Mouse (Mus musculus): ENCODE data around the gene Myo16. TPM values are rescaled to one million over a fixed set of nuclear protein-coding genes. Genes with fewer than 3 reads are reported as not detected.

The Myo16 gene
- total RNA-seq, 1 experiment from 2014 or later = not detected

DNA sequence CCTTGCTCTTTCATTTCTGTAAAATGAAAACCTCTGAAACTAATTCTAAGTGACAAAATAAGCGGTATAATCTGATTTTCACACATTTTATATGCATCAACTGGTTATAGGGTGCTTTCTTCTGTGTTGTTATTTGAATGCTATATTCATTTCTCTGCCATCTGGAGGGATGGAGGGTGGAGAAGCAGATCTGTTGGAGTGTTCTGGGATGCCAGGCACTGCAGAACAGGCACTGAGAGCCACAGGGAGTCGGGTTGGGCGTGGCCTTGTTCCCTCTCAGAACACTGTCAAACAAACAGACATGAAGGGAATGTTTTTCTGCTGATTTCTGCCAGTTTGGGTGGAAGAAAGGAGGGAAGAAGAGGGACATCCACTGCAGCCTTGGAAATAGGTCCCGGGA lies 386.0 kb downstream of the Myo16 start:
- no peak for ATAC-seq (replicated peaks in 1 of 2; ENCODE audit: insufficient read depth in 1 of 2, low FRiP score in 2 of 2, low TSS enrichment in 1 of 2, low read depth in 1 of 2, poor library complexity in 2 of 2, severe bottlenecking in 2 of 2)

DNA sequence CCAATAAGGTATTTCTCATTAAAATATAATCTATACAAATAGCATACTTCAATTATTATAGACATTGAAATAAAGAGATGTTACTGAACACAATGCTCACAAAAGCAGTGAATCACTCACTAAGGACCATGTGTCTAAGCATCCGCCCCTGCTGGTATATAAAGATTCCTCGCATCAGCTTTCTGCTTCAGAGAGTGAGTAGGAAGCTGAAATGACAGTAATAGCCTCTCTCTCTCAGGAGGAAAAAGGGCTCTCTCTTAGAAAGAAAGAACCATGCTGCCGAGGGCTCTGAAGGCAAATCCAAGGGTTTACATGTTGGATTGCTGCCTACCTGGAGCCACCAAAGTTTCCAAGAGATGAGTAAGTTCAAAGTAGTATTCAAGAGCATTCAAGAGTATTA lies 392.2 kb downstream of the Myo16 start:
- ATAC-seq (replicated peaks in 1 of 2; ENCODE audit: insufficient read depth in 1 of 2, low FRiP score in 2 of 2, low TSS enrichment in 1 of 2, low read depth in 1 of 2, poor library complexity in 2 of 2, severe bottlenecking in 2 of 2) = no peak

DNA sequence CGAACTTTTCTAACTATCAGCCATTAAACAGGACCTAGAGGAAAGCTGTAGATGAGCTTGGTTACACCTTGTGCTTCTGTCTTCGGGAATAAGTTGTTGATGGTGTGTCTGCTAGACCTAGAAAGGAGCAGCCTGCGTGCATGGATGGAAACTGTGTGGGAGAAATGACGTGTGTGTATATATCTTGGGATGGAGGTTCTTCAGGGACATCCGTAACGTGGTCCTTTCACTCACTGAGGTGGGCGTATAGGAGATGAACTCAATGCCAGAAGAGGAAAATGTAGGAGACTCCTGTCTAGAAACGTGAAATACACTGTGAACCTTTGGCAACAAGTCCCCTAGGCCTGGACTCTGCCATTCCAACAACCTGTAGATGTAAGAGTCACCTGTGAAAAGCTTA lies 392.8 kb downstream of the Myo16 start:
- ATAC-seq (replicated peaks in 1 of 2; ENCODE audit: insufficient read depth in 1 of 2, low FRiP score in 2 of 2, low TSS enrichment in 1 of 2, low read depth in 1 of 2, poor library complexity in 2 of 2, severe bottlenecking in 2 of 2) = no peak

DNA sequence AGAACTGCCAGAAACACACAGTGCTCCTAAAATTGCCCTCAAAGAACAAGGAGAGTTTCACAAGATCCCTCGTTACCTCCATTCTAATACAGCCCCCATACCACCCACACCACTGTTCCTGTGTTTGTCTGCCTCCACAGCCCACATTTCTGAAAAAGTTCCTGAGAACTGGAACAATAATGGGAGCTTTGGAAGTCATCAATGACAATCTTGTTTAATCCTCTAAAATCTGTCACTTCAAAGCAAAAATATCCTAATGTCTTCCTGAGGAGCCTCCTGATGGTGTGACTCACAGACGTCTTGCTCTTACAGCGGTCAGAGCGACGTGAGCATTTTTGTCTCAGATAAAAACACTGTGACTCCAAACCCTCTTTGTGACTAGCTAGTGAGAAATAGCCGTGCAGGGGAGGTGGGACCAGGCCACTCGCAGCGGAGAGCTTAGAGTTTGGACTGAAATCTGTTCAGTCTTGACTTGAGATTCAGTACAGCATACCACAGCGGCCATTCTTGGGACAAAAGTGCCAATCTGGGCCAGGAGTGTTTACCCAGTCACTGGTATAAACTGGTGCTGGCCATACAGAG lies 394.4 kb downstream of the Myo16 start:
- ATAC-seq (replicated peaks in 1 of 2; ENCODE audit: insufficient read depth in 1 of 2, low FRiP score in 2 of 2, low TSS enrichment in 1 of 2, low read depth in 1 of 2, poor library complexity in 2 of 2, severe bottlenecking in 2 of 2) = no peak

- ATAC-seq (replicated peaks in 1 of 2; ENCODE audit: insufficient read depth in 1 of 2, low FRiP score in 2 of 2, low TSS enrichment in 1 of 2, low read depth in 1 of 2, poor library complexity in 2 of 2, severe bottlenecking in 2 of 2) = no peak
Observed at GRCm38 (mm10) chr8:10549434-10549833, 395.7 kb downstream of the Myo16 start.

DNA sequence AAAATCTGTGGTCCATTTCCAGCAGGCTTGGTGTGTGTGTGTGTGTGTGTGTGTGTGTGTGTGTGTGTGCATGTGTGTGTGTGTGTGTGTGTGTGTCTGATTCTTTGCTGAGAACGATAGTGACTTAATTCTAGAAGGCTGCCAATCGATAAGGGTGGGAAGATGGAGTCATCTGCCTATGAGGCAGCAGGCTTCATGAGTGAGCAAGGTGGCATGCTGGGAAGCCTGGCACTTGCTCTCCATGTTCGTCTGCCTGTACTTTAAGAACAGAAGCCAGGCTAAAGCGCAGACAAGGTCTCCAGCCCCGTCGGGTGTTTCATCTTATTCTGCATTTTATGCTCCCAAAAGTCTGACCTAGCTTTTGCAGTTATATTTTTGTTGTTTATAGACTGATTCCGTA lies 404.2 kb downstream of the Myo16 start:
- no peak for ATAC-seq (replicated peaks in 1 of 2; ENCODE audit: insufficient read depth in 1 of 2, low FRiP score in 2 of 2, low TSS enrichment in 1 of 2, low read depth in 1 of 2, poor library complexity in 2 of 2, severe bottlenecking in 2 of 2)

GRCm38 (mm10) chr8:10559479-10559878 lies 405.8 kb downstream of the Myo16 start:
- no peak for ATAC-seq (replicated peaks in 1 of 2; ENCODE audit: insufficient read depth in 1 of 2, low FRiP score in 2 of 2, low TSS enrichment in 1 of 2, low read depth in 1 of 2, poor library complexity in 2 of 2, severe bottlenecking in 2 of 2)

- ATAC-seq (replicated peaks in 1 of 2; ENCODE audit: insufficient read depth in 1 of 2, low FRiP score in 2 of 2, low TSS enrichment in 1 of 2, low read depth in 1 of 2, poor library complexity in 2 of 2, severe bottlenecking in 2 of 2) = no peak
Observed at GRCm38 (mm10) chr8:10561616-10562015, 407.9 kb downstream of the Myo16 start.

DNA sequence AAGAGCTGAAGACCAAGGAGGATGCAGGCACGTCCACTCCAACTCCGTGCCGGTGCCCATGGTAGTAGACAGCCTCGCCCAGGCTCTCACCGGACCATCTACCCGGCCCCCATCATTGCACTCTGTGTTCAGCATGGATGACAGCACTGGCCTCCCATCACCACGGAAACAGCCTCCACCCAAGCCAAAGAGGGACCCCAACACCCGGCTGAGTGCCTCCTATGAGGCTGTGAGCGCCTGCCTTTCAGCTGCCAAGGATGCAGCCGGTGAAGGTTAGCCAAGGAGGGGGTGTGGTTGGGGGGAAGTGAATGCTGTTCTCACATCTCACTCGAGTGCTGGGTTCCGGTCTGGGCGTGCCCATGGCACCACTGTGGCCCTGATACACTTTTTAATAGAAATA lies 408.3 kb downstream of the Myo16 start:
- no peak for ATAC-seq (replicated peaks in 1 of 2; ENCODE audit: insufficient read depth in 1 of 2, low FRiP score in 2 of 2, low TSS enrichment in 1 of 2, low read depth in 1 of 2, poor library complexity in 2 of 2, severe bottlenecking in 2 of 2)

DNA sequence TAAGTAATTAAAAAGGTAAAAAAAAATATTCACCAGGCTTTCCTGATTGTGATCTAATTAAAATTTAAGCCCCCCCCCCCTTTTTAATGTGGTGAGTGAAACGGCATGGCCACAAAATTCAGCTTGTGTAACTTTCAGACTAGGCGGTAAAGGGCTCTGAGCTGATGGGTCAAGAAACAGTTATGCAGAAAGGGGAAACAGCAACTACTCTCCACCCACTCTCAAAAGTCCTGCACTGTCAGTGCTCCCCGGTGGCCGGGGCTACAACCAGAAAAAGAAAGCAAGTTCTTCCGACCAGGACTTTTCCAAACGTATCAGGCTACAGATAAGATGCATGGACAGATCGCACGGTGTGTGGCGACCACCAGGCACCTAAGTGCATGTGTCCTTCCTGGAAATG lies 408.9 kb downstream of the Myo16 start:
- peak; percentile 37 to 41; a peak in 1 of 4 replicates for ATAC-seq (replicated peaks in 1 of 2; ENCODE audit: insufficient read depth in 1 of 2, low FRiP score in 2 of 2, low TSS enrichment in 1 of 2, low read depth in 1 of 2, poor library complexity in 2 of 2, severe bottlenecking in 2 of 2)

GRCm38 (mm10) chr8:10565231-10566029 lies 411.7 kb downstream of the Myo16 start:
- ATAC-seq (replicated peaks in 1 of 2; ENCODE audit: insufficient read depth in 1 of 2, low FRiP score in 2 of 2, low TSS enrichment in 1 of 2, low read depth in 1 of 2, poor library complexity in 2 of 2, severe bottlenecking in 2 of 2) = peak; percentile 79

GRCm38 (mm10) chr8:10568448-10568847 lies 414.7 kb downstream of the Myo16 start:
- ATAC-seq (replicated peaks in 1 of 2; ENCODE audit: insufficient read depth in 1 of 2, low FRiP score in 2 of 2, low TSS enrichment in 1 of 2, low read depth in 1 of 2, poor library complexity in 2 of 2, severe bottlenecking in 2 of 2) = no peak

GRCm38 (mm10) chr8:10574096-10574495 lies 420.4 kb downstream of the Myo16 start:
- peak in 1 of 2 experiments; percentile 45; a peak in 1 of 4 replicates for ATAC-seq (replicated peaks in 1 of 2; ENCODE audit: insufficient read depth in 1 of 2, low FRiP score in 2 of 2, low TSS enrichment in 1 of 2, low read depth in 1 of 2, poor library complexity in 2 of 2, severe bottlenecking in 2 of 2)

GRCm38 (mm10) chr8:10575244-10575643 lies 421.5 kb downstream of the Myo16 start:
- no peak for ATAC-seq (replicated peaks in 1 of 2; ENCODE audit: insufficient read depth in 1 of 2, low FRiP score in 2 of 2, low TSS enrichment in 1 of 2, low read depth in 1 of 2, poor library complexity in 2 of 2, severe bottlenecking in 2 of 2)

DNA sequence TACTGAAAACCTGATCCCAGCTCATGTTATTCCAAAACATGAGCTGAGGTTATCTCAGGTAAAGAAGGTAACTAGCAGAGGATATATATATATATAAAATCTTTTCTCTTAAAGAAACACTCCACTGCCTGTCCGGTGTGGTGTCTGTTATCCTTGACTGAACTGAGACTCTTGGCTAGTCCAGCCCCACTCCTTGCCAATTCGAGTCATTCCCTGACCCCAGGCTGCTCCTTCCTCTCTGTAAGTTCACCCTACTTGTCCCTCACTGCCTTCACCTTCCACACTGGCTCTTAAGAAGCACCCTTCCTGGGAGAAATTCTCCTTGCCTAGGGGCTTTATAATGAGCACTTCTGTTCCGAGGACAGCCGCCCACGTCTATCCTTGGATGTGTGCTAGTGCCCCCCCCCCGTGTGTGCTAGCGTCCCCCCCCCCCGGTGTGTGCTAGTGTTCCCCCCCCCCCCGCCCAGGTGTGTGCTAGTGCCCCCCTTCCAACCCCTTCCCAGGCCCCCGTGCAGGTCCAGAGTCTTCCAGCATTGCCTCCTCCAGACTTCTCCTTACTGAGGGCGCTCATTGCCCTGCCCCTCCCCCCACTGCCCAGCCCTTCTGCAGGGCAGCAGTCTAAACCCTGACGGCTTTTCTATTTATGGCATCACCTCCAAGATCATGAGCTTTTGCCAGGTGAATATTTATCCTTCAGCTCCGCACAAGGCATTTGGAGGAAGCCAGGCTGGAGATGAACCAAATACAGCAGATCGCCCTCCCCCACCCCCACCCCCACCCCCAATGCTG lies 433.4 kb downstream of the Myo16 start:
- no peak for ATAC-seq (replicated peaks in 1 of 2; ENCODE audit: insufficient read depth in 1 of 2, low FRiP score in 2 of 2, low TSS enrichment in 1 of 2, low read depth in 1 of 2, poor library complexity in 2 of 2, severe bottlenecking in 2 of 2)

DNA sequence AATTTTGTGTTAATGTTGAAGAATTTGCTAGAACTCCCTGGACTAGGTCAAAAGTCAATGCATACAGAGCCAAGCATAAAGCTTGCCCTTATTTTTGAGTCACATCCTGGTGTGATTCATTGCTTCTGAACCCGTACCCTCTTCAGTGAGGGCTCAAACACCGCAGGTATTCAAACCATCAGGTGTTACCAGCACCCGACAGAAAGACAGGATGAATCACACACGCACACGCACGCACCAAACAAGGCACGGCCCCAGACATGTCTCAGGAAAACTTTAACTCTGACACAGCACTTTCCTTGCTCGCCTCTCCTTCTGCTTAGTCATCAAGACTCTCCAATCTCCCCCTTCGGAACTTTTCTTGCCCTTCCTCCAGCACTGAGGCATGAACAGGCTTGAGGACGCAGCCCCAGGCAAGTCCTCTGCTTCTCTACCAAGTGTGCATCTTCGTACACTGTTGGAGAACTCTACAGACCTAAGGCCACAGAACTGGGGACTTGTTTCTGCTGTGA lies 435.8 kb downstream of the Myo16 start:
- ATAC-seq (replicated peaks in 1 of 2; ENCODE audit: insufficient read depth in 1 of 2, low FRiP score in 2 of 2, low TSS enrichment in 1 of 2, low read depth in 1 of 2, poor library complexity in 2 of 2, severe bottlenecking in 2 of 2) = peak in 1 of 2 experiments; percentile 36; a peak in 1 of 4 replicates

GRCm38 (mm10) chr8:10592917-10593316 lies 439.2 kb downstream of the Myo16 start:
- ATAC-seq (replicated peaks in 1 of 2; ENCODE audit: insufficient read depth in 1 of 2, low FRiP score in 2 of 2, low TSS enrichment in 1 of 2, low read depth in 1 of 2, poor library complexity in 2 of 2, severe bottlenecking in 2 of 2) = no peak

DNA sequence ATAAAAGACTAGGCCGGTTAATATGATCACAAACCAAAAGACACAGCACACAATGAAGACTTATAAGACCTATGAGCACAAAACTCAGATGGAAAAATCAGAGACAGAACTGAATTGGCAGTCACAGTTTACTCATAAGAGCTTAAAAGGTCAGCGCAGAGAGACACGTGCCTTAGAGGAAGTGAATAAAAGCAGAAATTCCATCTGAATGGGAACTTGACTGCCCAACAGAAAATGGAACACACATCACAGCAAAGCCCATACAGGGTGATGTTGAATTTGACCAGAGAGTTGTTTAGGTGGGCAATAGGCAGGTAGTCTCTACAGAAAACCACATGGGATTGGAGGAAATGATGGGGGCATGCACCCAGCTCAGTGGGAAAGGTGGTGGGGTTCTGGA lies 442.6 kb downstream of the Myo16 start:
- ATAC-seq (replicated peaks in 1 of 2; ENCODE audit: insufficient read depth in 1 of 2, low FRiP score in 2 of 2, low TSS enrichment in 1 of 2, low read depth in 1 of 2, poor library complexity in 2 of 2, severe bottlenecking in 2 of 2) = no peak

All from hematopoietic stem cell, adult 5-6 weeks (primary cell).